Mouse (Mus musculus): ENCODE results near the gene Pygo1. TPM values are rescaled to one million over a fixed set of nuclear protein-coding genes. Genes with fewer than 3 reads are reported as not detected.

Gene Pygo1
- polyA plus RNA-seq, 1 experiment: not detected

DNA sequence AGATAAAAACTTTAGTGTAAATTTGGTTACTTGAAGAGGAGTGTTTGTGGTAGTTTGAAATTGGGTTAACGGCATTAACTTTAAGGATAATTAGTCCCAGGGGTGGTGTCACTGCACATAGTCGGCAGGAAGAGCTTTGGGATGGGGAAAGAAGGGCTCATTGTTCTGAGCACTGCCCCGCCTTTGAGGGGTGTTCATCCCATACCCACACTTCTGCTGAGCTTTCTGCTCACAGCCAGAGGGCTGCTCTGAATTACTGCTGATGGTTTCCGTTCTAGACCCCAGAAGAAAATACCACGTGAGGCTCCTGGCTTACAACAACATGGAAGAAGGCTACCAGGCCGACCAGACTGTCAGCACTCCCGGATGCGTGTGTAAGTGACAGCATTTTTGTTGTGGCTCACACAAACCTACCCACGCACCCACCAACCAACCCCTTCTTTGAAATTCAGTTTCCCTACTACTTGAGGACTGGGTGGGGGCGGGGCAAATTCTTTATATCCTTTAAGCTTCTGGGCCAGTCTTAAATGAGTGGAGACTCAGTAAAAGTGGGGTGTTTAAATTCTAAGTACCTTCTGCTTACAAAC lies 34.9 kb upstream of the Pygo1 start:
- Histone ChIP-seq H3K4me1 (ENCODE audit: control insufficient read depth, insufficient read depth, low read length) (no peaks in the 10 kb centered on the region), H3K4me3 (ENCODE audit: insufficient read depth, low read length) (no peak overlapping the region)
- TF ChIP-seq CTCF (IDR thresholded peaks at IDR 0.05; ENCODE audit: low read depth, low read length): no peak
- no peak for TF ChIP-seq POLR2A (IDR thresholded peaks at IDR 0.05; ENCODE audit: borderline replicate concordance, low read depth, low read length)

DNA sequence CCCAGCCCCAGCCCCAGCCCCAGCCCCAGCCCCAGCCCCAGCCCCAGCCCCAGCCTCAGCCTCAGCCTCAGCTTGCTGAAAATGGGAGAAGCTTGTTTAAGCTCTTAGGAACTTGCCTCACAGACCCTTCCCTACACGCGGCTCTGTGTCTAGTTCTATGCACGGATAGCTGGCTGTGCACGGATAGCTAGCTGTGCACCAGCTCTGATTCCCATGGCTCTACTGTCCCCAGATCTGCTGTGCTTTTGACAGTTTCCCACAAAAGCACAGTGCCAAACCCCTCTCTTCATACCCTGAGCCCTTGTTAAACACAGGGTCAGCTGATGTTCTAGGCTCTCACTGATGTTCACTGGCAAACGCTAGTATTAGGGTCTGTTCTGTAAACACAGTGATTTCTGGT lies 32.7 kb upstream of the Pygo1 start:
- Histone ChIP-seq H3K4me3 (ENCODE audit: insufficient read depth, low read length) (no peak overlapping the region), H3K27ac (ENCODE audit: insufficient read depth, low read depth, low read length) (no peak overlapping the region), H3K4me1 (ENCODE audit: control insufficient read depth, insufficient read depth, low read length) (no peaks in the 10 kb centered on the region)
- TF ChIP-seq POLR2A (IDR thresholded peaks at IDR 0.05; ENCODE audit: borderline replicate concordance, low read depth, low read length) (no peak), CTCF (IDR thresholded peaks at IDR 0.05; ENCODE audit: low read depth, low read length) (no peak)

More for the DNA sequence above, 34.9 kb upstream of the Pygo1 start:
- no peak overlapping the region for H3K27ac ChIP-seq (ENCODE audit: insufficient read depth, low read depth, low read length)

DNA sequence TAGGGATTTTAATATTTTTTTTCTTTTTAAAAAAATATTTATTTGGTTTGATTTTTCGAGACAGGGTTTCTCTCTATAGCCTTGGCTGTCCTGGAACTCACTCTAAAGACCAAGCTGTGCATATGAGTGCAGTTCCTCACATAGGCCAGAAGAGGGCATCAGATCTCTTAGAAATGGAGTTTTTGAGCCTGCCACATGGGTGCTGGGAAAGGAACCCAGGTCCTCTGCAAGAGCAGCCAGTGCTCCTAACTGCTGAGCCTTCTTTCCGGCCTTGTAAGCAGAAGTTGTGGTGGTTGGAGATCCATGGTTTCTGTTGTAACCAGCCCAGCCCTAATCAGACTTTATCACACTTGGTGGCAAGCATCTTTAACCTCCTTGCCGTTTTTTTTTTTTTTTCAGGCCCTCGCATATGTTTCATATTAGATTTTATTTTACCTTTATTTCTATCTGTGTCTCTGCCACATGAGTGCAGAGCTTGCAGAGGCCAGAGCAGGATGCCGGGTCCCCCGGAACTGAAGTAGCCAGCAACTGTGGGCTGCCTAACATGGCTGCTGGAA lies 30.6 kb upstream of the Pygo1 start:
- Histone ChIP-seq H3K4me1 (ENCODE audit: control insufficient read depth, insufficient read depth, low read length) (no peaks in the 10 kb centered on the region), H3K27ac (ENCODE audit: insufficient read depth, low read depth, low read length) (no peak overlapping the region), H3K4me3 (ENCODE audit: insufficient read depth, low read length) (no peak overlapping the region)
- TF ChIP-seq POLR2A (IDR thresholded peaks at IDR 0.05; ENCODE audit: borderline replicate concordance, low read depth, low read length): no peak
- TF ChIP-seq CTCF (IDR thresholded peaks at IDR 0.05; ENCODE audit: low read depth, low read length): no peak

DNA sequence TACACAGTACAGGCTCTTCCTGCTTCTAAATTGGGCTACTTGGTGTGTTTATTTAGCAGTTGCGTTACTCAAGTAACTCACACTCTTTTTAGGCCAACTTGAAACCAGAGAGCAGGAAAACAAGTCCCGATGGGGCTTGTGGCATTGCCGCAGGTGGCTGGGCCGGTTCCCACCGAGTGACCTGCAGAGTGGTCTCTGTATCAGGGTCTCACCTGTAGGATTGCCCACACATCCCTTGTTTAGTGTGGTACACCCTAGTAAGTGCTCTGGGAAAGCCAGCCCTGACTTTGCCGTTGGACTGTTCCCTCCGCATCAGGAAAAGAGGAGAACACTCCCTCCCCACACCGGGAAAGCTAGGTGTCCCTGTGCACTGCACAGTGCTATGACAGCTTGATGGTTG lies 23.4 kb upstream of the Pygo1 start:
- TF ChIP-seq CTCF (IDR thresholded peaks at IDR 0.05; ENCODE audit: low read depth, low read length): no peak
- no peak for TF ChIP-seq POLR2A (IDR thresholded peaks at IDR 0.05; ENCODE audit: borderline replicate concordance, low read depth, low read length)
- no peak overlapping the region for H3K27ac ChIP-seq (ENCODE audit: insufficient read depth, low read depth, low read length)
- no peaks in the 10 kb centered on the region for H3K4me1 ChIP-seq (ENCODE audit: control insufficient read depth, insufficient read depth, low read length)
- no peak overlapping the region for H3K4me3 ChIP-seq (ENCODE audit: insufficient read depth, low read length)

DNA sequence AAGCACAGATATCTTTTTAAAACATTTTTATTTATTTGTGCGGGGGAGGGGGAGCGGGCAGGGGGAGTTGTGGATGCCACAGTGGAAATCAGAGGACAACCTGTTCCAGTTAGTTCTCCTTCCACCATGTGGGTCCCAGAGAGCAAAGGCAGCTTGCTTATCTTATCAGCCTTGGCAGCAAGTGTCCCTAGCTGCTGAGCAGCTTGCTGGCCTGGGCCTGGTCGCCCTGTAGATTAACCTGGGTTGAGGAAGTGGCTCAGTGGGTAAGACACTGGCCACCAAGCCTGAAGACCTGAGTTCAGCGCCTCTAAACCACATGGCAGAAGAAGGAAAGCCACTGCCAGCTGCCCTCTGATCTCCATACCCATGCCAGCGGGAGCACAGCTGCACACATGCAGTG lies 22.8 kb upstream of the Pygo1 start:
- H3K4me1 ChIP-seq (ENCODE audit: control insufficient read depth, insufficient read depth, low read length): no peaks in the 10 kb centered on the region
- H3K27ac ChIP-seq (ENCODE audit: insufficient read depth, low read depth, low read length): no peak overlapping the region
- no peak overlapping the region for H3K4me3 ChIP-seq (ENCODE audit: insufficient read depth, low read length)
- TF ChIP-seq CTCF (IDR thresholded peaks at IDR 0.05; ENCODE audit: low read depth, low read length): no peak
- no peak for TF ChIP-seq POLR2A (IDR thresholded peaks at IDR 0.05; ENCODE audit: borderline replicate concordance, low read depth, low read length)

- no peak overlapping the region for H3K27ac ChIP-seq (ENCODE audit: insufficient read depth, low read depth, low read length)
- no peaks in the 10 kb centered on the region for H3K4me1 ChIP-seq (ENCODE audit: control insufficient read depth, insufficient read depth, low read length)
- H3K4me3 ChIP-seq (ENCODE audit: insufficient read depth, low read length): no peak overlapping the region
- TF ChIP-seq POLR2A (IDR thresholded peaks at IDR 0.05; ENCODE audit: borderline replicate concordance, low read depth, low read length): no peak
These were observed 18.7 kb upstream of the Pygo1 start for GRCm38 (mm10) chr9:72906693-72907103.

GRCm38 (mm10) chr9:72911381-72911780 lies 14.1 kb upstream of the Pygo1 start:
- Histone ChIP-seq H3K4me3 (ENCODE audit: insufficient read depth, low read length) (no peak overlapping the region), H3K27ac (ENCODE audit: insufficient read depth, low read depth, low read length) (no peak overlapping the region), H3K4me1 (ENCODE audit: control insufficient read depth, insufficient read depth, low read length) (no peaks in the 10 kb centered on the region)
- TF ChIP-seq CTCF (IDR thresholded peaks at IDR 0.05; ENCODE audit: low read depth, low read length) (no peak), POLR2A (IDR thresholded peaks at IDR 0.05; ENCODE audit: borderline replicate concordance, low read depth, low read length) (no peak)

GRCm38 (mm10) chr9:72913551-72913950 lies 11.9 kb upstream of the Pygo1 start:
- no peak overlapping the region for H3K27ac ChIP-seq (ENCODE audit: insufficient read depth, low read depth, low read length)
- no peaks in the 10 kb centered on the region for H3K4me1 ChIP-seq (ENCODE audit: control insufficient read depth, insufficient read depth, low read length)
- TF ChIP-seq POLR2A (IDR thresholded peaks at IDR 0.05; ENCODE audit: borderline replicate concordance, low read depth, low read length) (no peak), CTCF (IDR thresholded peaks at IDR 0.05; ENCODE audit: low read depth, low read length) (no peak)
- no peak overlapping the region for H3K4me3 ChIP-seq (ENCODE audit: insufficient read depth, low read length)

DNA sequence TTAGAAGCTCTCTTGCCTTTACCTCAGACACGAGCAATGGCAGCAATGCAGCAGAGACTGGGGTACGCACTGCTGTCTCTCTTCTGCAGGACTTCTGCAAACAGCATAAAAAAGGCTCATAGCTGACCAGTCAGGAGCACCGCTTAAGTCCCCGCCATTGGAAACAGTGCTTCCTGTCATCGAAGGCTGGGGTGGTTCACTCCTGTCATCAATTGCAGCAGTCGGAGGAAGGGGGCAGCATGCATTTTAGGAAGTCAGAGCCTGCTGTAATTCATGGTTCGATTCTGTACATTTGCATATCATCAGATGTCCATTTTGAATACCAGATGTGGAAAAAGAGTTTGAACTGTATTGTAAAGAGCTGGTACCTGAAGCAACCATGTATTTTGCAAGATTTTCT lies 9.7 kb upstream of the Pygo1 start:
- no peak for TF ChIP-seq CTCF (IDR thresholded peaks at IDR 0.05; ENCODE audit: low read depth, low read length)
- TF ChIP-seq POLR2A (IDR thresholded peaks at IDR 0.05; ENCODE audit: borderline replicate concordance, low read depth, low read length): no peak
- no peaks in the 10 kb centered on the region for H3K4me1 ChIP-seq (ENCODE audit: control insufficient read depth, insufficient read depth, low read length)
- H3K4me3 ChIP-seq (ENCODE audit: insufficient read depth, low read length): no peak overlapping the region
- no peak overlapping the region for H3K27ac ChIP-seq (ENCODE audit: insufficient read depth, low read depth, low read length)

DNA sequence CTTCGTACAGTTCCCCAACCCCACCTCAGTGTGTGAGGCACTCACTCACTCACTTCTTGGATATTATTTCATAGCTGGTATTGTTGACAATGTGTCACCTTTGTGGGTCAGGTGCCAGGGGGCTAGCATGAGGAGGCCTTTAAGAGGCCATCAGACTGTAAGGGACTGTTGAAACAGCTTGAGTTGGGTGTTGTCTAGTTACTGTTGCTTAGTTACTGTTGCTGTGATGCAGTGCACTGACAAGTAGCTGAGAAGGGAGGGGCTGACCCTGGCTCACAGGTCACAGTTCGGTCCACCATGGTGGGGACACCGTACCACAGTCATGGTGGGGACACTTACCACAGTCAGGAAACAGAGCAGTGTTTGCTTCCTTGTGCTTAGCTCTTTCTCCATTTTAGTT lies 2.4 kb upstream of the Pygo1 start:
- no peak overlapping the region for H3K4me3 ChIP-seq (ENCODE audit: insufficient read depth, low read length)
- no peaks in the 10 kb centered on the region for H3K4me1 ChIP-seq (ENCODE audit: control insufficient read depth, insufficient read depth, low read length)
- no peak overlapping the region for H3K27ac ChIP-seq (ENCODE audit: insufficient read depth, low read depth, low read length)
- TF ChIP-seq CTCF (IDR thresholded peaks at IDR 0.05; ENCODE audit: low read depth, low read length): no peak
- TF ChIP-seq POLR2A (IDR thresholded peaks at IDR 0.05; ENCODE audit: borderline replicate concordance, low read depth, low read length): no peak

GRCm38 (mm10) chr9:72925935-72926258 lies 452 bp downstream of the Pygo1 start:
- Histone ChIP-seq H3K27ac (ENCODE audit: insufficient read depth, low read depth, low read length) (no peak overlapping the region), H3K4me3 (ENCODE audit: insufficient read depth, low read length) (peak overlapping the region; percentile 37), H3K4me1 (ENCODE audit: control insufficient read depth, insufficient read depth, low read length) (no peaks in the 10 kb centered on the region)
- TF ChIP-seq CTCF (IDR thresholded peaks at IDR 0.05; ENCODE audit: low read depth, low read length): no peak
- no peak for TF ChIP-seq POLR2A (IDR thresholded peaks at IDR 0.05; ENCODE audit: borderline replicate concordance, low read depth, low read length)

All from bone marrow macrophage, adult 2 months (primary cell).